Mouse (Mus musculus) liver, embryonic 11.5 days (tissue): ENCODE data around the gene Nudt4. TPM values are rescaled to one million over a fixed set of nuclear protein-coding genes. Genes with fewer than 3 reads are reported as not detected.

ENCODE experiments used
- ATAC-seq: fragments of 200-750 bp; cut with Nextera tagmentation; replicated peaks from 2 replicates; pipeline ENCODE4 v1.8.0; 2017; ENCODE audit warnings: moderate number of reproducible peaks, mild to moderate bottlenecking, moderate TSS enrichment, moderate library complexity; ENCODE audit not compliant: low FRiP score
- DNase-seq: peaks from one replicate; pipeline ENCODE4 v3.0.0-alpha.2; 2017; ENCODE audit warnings: low spot score
- H3K27ac ChIP-seq: fragments of 300-500 bp; sonication (generic); 2 replicates; pipeline ENCODE4 v1.5.1; 2014; ENCODE audit warnings: mild to moderate bottlenecking, low read depth, low read length, control low read depth
- H3K27me3 ChIP-seq: fragments of 300-500 bp; sonication (generic); replicated peaks from 2 replicates; pipeline ENCODE4 v1.6.1; 2014; ENCODE audit warnings: low read length, mixed read lengths; ENCODE audit not compliant: control insufficient read depth, insufficient read depth
- H3K36me3 ChIP-seq: fragments of 300-500 bp; sonication (generic); 2 replicates; pipeline ENCODE4 v1.6.1; 2014; ENCODE audit warnings: mild to moderate bottlenecking, low read length, moderate library complexity, mixed read lengths; ENCODE audit not compliant: control insufficient read depth, insufficient read depth
- H3K4me1 ChIP-seq: fragments of 300-500 bp; sonication (generic); replicated peaks from 2 replicates; pipeline ENCODE4 v1.6.1; 2014; ENCODE audit warnings: low read length, mixed read lengths; ENCODE audit not compliant: control insufficient read depth, insufficient read depth
- H3K4me2 ChIP-seq: fragments of 300-500 bp; sonication (generic); 2 replicates; pipeline ENCODE4 v1.6.1; 2014; ENCODE audit warnings: mild to moderate bottlenecking, control low read depth, moderate library complexity
- H3K4me3 ChIP-seq: fragments of 300-500 bp; sonication (generic); 2 replicates; pipeline ENCODE4 v1.5.1; 2014; ENCODE audit warnings: low read depth, low read length, control low read depth
- H3K9ac ChIP-seq: fragments of 300-500 bp; sonication (generic); 2 replicates; pipeline ENCODE4 v1.6.1; 2014; ENCODE audit warnings: low read depth, low read length, control low read depth
- H3K9me3 ChIP-seq: fragments of 300-500 bp; sonication (generic); 2 replicates; pipeline ENCODE4 v1.6.1; 2016; ENCODE audit warnings: low read length, inconsistent platforms, mixed read lengths; ENCODE audit not compliant: control insufficient read depth
- WGBS: fragments of 180-500 bp; shearing (Covaris S2); extraction: QIAGEN DNeasy Blood & Tissue Kit; methylation state at CpG from one replicate; pipeline ENCODE4 v1.1.7; 2014; 5-methylcytosine and 5-hydroxymethylcytosine counted together
- polyA plus RNA-seq: library from polyadenylated mRNA; unstranded; fragments of >200 nt; fragmentation: Nextera tagmentation; extraction: Ambion mirVana; gene quantifications from 2 replicates; pipeline ENCODE4 v1.2.1, GENCODE M21; 2014

The Nudt4 gene
- polyA plus RNA-seq, 1 experiment from 2014 or later: 95.8 TPM

DNA sequence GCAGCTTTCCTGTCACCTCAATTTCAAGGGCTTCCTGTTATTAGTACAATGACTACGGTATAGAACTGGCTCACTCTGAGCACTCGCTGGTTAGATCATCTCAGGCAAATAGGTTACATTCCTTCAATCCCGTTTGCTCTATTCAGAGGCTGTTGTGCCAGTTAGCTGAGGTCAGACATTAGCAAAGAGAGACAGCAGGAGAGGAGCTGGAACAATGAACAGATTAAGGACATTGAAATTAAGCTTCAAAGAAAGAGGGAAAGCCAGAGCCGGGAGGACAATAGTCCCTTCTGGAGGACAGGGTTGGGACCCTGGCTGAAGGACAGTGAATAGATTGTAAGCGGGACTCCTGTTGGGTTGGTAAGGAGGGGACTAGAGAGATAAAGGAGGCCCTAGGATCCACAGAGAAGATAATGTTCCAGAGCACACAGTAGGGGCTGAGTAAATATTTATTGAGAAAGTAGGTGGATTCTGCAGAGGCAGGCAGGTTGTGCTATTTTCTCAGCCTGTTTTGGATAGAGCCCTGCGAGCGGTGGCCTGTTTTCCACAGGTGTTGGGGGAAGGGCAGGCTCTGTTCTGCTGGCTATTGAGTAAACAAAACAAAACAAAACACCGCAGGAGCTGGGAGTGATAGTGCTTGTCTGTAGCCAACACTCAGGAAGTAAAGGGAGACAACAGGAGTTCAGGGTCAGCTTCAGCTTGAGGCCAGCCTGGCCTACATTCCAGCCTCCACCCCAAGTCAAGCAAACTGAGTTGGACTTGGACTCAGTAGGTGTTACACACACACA, 32.1 kb upstream of the Nudt4 start:
- Histone ChIP-seq H3K4me3 (no peak overlapping the region), H3K9me3 (no peaks in the 10 kb centered on the region), H3K4me1 (no peaks in the 10 kb centered on the region; the same call in 1 of the 2 replicates), H3K27ac (no peak overlapping the region), H3K9ac (no peak overlapping the region), H3K36me3 (no peaks in the 10 kb centered on the region), H3K27me3 (no peaks in the 10 kb centered on the region), H3K4me2 (no peak overlapping the region)
- DNase-seq: no peak
- 46% methylated on average over 8 of the region's 8 CpGs for WGBS
- peak; percentile 40; the same call in 1 of the 2 replicates for ATAC-seq

DNA sequence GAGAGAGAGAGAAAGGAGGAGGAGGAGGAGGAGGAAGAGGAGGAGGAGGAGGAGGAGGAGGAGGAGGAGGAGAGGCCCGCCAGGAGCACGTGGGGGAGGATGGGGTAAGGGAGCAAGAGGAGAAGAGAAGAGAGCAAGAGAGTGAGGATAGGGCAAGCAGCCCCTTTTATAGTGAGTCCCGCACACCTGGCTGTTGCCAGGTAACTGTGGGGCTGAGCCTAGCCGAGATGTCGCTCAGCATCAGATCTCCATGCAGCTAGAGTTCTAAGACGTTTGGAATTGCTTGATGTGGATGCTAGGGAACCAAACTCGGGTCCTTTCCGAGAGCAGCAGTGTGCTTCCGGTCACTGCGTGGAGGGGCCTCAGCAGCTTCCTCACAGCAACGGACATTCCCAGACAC, 30.5 kb upstream of the Nudt4 start:
- ATAC-seq (no peak), DNase-seq (no peak)
- no peaks in the 10 kb centered on the region for H3K9me3 ChIP-seq
- H3K27me3 ChIP-seq: no peaks in the 10 kb centered on the region
- no peaks in the 10 kb centered on the region for H3K36me3 ChIP-seq
- WGBS: 53% methylated on average over 11 of the region's 11 CpGs
- no peak overlapping the region for H3K27ac ChIP-seq
- H3K4me3 ChIP-seq: no peak overlapping the region
- no peak overlapping the region for H3K9ac ChIP-seq
- H3K4me2 ChIP-seq: no peak overlapping the region
- no peaks in the 10 kb centered on the region; the same call in 1 of the 2 replicates for H3K4me1 ChIP-seq

DNA sequence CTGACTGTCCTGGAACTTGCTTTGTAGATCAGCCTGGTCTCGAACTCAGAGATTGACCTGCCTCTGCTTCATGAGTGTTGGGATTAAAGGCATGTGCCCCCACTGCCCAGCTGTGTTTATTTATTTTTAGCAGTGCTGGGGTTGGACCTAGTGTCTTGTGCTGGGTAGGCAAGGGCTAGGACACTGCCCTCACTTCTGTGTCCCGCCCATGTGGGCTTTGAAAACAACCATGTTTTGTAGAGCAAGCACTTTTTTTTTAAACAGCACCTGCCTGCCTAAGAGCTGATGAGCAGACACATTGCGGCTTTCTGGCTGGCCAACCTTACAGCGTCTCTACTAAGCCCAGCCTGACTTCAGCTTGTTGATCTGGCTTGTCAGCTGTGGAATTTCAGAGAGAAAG, 27.3 kb upstream of the Nudt4 start:
- Histone ChIP-seq H3K36me3 (no peaks in the 10 kb centered on the region), H3K4me2 (no peak overlapping the region), H3K27me3 (no peaks in the 10 kb centered on the region), H3K4me3 (no peak overlapping the region), H3K9me3 (no peaks in the 10 kb centered on the region), H3K9ac (no peak overlapping the region), H3K4me1 (no peaks in the 10 kb centered on the region; the same call in 1 of the 2 replicates), H3K27ac (no peak overlapping the region)
- DNase-seq (no peak), ATAC-seq (no peak)
- WGBS: 72% methylated on average over 4 of the region's 4 CpGs

DNA sequence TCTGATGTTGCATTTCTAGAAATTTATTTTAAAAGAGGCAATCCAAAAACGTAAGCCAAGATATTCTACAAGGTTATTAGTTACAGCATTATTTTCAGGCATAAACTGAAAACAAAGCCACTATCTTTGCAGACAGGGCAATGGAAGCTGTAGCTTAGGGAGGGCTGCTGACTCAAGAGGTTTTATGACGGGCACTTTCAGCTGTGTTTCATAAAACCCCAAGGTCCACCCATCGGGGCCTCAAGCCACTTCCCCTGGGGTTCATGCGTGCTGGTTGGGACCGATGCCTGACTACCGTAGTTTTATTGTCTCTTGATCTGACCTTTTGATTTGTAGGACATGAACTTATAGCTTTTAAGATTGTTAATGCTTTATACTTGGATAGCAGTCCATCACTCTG, 26.2 kb upstream of the Nudt4 start:
- ATAC-seq (no peak), DNase-seq (no peak)
- WGBS: 73% methylated on average over 6 of the region's 6 CpGs
- Histone ChIP-seq H3K9ac (no peak overlapping the region), H3K27me3 (no peaks in the 10 kb centered on the region), H3K36me3 (no peaks in the 10 kb centered on the region), H3K4me1 (no peaks in the 10 kb centered on the region), H3K9me3 (no peaks in the 10 kb centered on the region), H3K4me2 (no peak overlapping the region), H3K27ac (no peak overlapping the region), H3K4me3 (no peak overlapping the region)

DNA sequence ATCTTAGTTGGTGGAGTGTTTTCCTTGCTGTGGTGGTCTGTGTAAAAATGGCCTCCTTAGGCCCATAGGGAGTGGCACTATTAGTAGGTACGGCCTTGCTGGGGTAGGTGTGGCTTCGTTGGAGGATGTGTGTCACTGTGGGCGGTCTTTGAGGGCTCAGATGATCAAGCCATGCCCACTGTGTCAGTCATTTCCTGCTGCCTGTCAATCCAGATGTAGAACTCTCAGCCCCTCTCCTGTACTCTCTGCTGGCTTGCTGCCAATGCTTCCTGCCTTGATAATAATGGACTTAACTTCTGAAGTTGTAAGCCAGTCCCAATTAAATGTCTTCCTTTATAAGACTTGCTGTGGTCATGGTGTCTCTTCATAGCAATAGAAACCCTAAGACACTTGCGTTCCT, 25.2 kb upstream of the Nudt4 start:
- ATAC-seq (no peak), DNase-seq (no peak)
- Histone ChIP-seq H3K36me3 (no peaks in the 10 kb centered on the region), H3K27ac (no peak overlapping the region), H3K9me3 (no peaks in the 10 kb centered on the region), H3K27me3 (no peaks in the 10 kb centered on the region), H3K4me1 (no peaks in the 10 kb centered on the region), H3K4me2 (no peak overlapping the region), H3K9ac (no peak overlapping the region), H3K4me3 (no peak overlapping the region)
- 90% methylated on average over 4 of the region's 4 CpGs for WGBS

DNA sequence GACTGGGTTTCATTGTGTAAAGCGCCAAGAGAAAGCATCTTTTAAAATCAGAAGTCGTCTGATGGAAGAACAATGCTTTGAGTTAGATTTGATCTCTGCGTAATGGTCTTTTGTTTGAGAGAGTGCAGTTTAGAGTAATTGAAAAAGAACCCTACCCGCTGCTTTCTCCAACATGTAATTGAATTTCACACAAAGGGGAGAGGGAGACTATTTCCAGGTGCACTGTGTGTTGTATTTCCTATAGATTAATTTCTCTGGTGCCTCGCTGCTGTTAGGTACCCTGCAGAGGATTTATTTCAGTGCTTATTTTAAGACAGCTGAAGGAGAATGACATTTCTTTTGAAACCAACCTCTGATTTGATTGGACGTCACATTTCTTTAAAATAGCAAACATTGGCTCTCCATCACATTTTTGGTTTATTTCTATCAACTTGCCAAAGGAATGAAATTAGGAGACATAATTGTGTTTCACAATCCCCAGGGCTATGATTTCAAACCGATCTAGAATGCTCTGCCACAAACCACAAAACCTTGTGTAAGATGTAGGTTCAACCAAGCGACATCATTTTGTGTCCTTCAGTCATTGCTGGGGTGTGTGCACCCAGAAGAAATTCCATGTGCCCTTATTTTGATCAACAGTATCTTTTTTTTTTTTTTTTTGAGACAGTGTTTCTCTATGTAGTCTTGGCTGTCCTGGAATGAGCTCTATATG, 23.7 kb upstream of the Nudt4 start:
- Histone ChIP-seq H3K36me3 (no peaks in the 10 kb centered on the region), H3K4me3 (no peak overlapping the region), H3K27ac (no peak overlapping the region), H3K4me2 (no peak overlapping the region), H3K9me3 (no peaks in the 10 kb centered on the region), H3K9ac (no peak overlapping the region), H3K4me1 (no peaks in the 10 kb centered on the region), H3K27me3 (no peaks in the 10 kb centered on the region)
- no peak for DNase-seq
- ATAC-seq: no peak
- WGBS: 77% methylated on average over 8 of the region's 8 CpGs

DNA sequence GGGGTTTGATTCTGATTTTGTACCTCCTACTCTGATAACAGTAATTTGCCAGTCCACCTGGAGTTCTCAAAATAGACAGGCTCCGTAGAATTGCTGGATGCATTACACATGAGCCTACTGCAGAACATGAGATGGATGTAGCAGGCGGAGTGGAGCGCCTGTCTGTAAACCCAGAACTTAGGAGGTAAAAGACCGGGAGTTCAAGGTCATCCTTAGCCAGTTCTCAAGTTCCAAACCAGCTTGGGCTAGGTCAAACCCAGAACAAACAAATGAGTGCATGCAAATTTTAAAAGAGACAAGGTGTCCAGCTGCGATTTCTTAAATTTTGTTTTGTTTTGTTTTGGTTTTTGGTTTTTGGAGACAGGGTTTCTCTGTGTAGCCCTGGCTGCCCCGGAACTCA, 21.6 kb upstream of the Nudt4 start:
- ATAC-seq: no peak

DNA sequence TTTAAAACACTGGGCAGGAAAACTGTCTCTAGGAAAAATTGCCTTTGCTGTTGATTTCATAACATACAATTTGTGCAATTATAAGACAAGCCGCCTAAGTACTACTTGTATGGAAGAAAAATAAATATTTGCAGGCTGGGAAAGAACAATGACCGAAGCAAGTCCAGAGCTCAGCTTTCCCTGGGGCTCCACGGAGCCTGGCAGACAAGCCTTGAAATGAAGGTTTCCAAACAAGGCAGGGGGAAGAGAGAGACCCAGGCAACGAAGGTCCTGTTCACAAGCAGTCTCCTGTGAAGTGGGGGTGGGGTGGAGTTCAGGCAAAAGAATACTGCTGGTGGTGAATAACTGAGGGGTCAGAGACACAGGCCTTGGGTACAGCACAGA, 13.6 kb upstream of the Nudt4 start:
- H3K36me3 ChIP-seq: no peaks in the 10 kb centered on the region
- H3K4me3 ChIP-seq: no peak overlapping the region
- DNase-seq (no peak), ATAC-seq (no peak)
- H3K4me1 ChIP-seq: 0 out of 2 replicates have a peak, but pooled peaks cover 3% of the 10 kb centered on the region
- no peaks in the 10 kb centered on the region for H3K9me3 ChIP-seq
- H3K27ac ChIP-seq: 0 out of 2 replicates have a peak overlapping the region, but pooled peaks have one; percentile 15
- H3K27me3 ChIP-seq: no peaks in the 10 kb centered on the region
- no peak overlapping the region for H3K9ac ChIP-seq
- WGBS: 55% methylated on average over 4 of the region's 4 CpGs
- H3K4me2 ChIP-seq: no peak overlapping the region

More for the DNA sequence above, 21.6 kb upstream of the Nudt4 start:
- Histone ChIP-seq H3K9me3 (no peaks in the 10 kb centered on the region), H3K27ac (no peak overlapping the region), H3K9ac (no peak overlapping the region), H3K27me3 (no peaks in the 10 kb centered on the region), H3K4me1 (no peaks in the 10 kb centered on the region), H3K4me2 (no peak overlapping the region), H3K4me3 (no peak overlapping the region), H3K36me3 (no peaks in the 10 kb centered on the region)
- DNase-seq: no peak
- 84% methylated on average over 6 of the region's 6 CpGs for WGBS
